Mouse (Mus musculus) lung, postnatal 14 days (tissue): ENCODE results near the gene Pank2.
"Not testable (repeated sequence)": the region's sequence is repeated elsewhere in the genome, so short reads cannot be mapped to it uniquely, and the experiment has no call there.

Source experiments
- DNase-seq: peaks from one replicate; pipeline ENCODE4 v3.0.0; 2021

The Pank2 gene

GRCm38 (mm10) chr2:131262213-131262672 is at the start of gene Pank2:
TSS of gene Pank2 (plus strand) at chr2:131262495.
- peak; percentile 97 for DNase-seq

GRCm38 (mm10) chr2:131213773-131214172 is 48.5 kb upstream of the Pank2 start:
- no peak for DNase-seq

- no peak for DNase-seq
Observed at GRCm38 (mm10) chr2:131215941-131216858, 46.1 kb upstream of the Pank2 start.

GRCm38 (mm10) chr2:131220030-131220429 is 42.3 kb upstream of the Pank2 start:
- DNase-seq = no peak

- DNase-seq = no peak
Observed at GRCm38 (mm10) chr2:131221853-131222515, 40.3 kb upstream of the Pank2 start.

GRCm38 (mm10) chr2:131222562-131222961 is 39.7 kb upstream of the Pank2 start:
- DNase-seq = no peak

- no peak for DNase-seq
Observed at GRCm38 (mm10) chr2:131223569-131223968, 38.7 kb upstream of the Pank2 start.

GRCm38 (mm10) chr2:131225178-131225577 is 37.1 kb upstream of the Pank2 start:
- DNase-seq = no peak

- DNase-seq = not testable (repeated sequence)
Observed at GRCm38 (mm10) chr2:131226669-131227068, 35.6 kb upstream of the Pank2 start.

- DNase-seq = no peak
Observed at GRCm38 (mm10) chr2:131227243-131227642, 35.1 kb upstream of the Pank2 start.

GRCm38 (mm10) chr2:131232558-131232957 is 29.7 kb upstream of the Pank2 start:
- DNase-seq = no peak

GRCm38 (mm10) chr2:131233307-131234126 is 28.8 kb upstream of the Pank2 start, which contains the start of gene Mavs:
TSS of gene Mavs (plus strand) at chr2:131234063.
- peak; percentile 95 for DNase-seq

- DNase-seq = no peak
Observed at GRCm38 (mm10) chr2:131234127-131234650, 28.1 kb upstream of the Pank2 start.

- DNase-seq = no peak
Observed at GRCm38 (mm10) chr2:131234970-131235635, 27.2 kb upstream of the Pank2 start.

- no peak for DNase-seq
Observed at GRCm38 (mm10) chr2:131242180-131242579, 20.1 kb upstream of the Pank2 start.

GRCm38 (mm10) chr2:131242929-131243328 is 19.4 kb upstream of the Pank2 start:
- no peak for DNase-seq

GRCm38 (mm10) chr2:131253681-131254328 is 8.5 kb upstream of the Pank2 start:
- DNase-seq = peak; percentile 73

- peak; percentile 65 for DNase-seq
Observed at GRCm38 (mm10) chr2:131254329-131254713, 8.0 kb upstream of the Pank2 start.

- DNase-seq = no peak
Observed at GRCm38 (mm10) chr2:131255738-131256137, 6.6 kb upstream of the Pank2 start.

GRCm38 (mm10) chr2:131258693-131259092 is 3.6 kb upstream of the Pank2 start:
- DNase-seq = no peak

GRCm38 (mm10) chr2:131260544-131261307 is 1.6 kb upstream of the Pank2 start:
- DNase-seq = no peak
